Mouse (Mus musculus): ENCODE data around the gene Gimap3. TPM values are rescaled to one million over a fixed set of nuclear protein-coding genes. Genes with fewer than 3 reads are reported as not detected.
A peak's percentile ranks its signal among the peaks of the same experiment; 100 is the strongest.

The Gimap3 gene
- total RNA-seq (2015; ENCODE audit: low replicate concordance) (2.1 TPM in 1 of 2 replicates, not detected in the other), total RNA-seq (2017; ENCODE audit: low replicate concordance) (1.1 and 2.0 TPM in 2 replicates)

GRCm38 (mm10) chr6:48770696-48771095 lies at the start of gene Gimap3:
Gimap3 (minus strand) TSS chr6:48770851.
- no peak for ATAC-seq (replicated peaks; ENCODE audit: low FRiP score, poor library complexity, severe bottlenecking)

- peak; percentile 70; the same call in 1 of the 2 replicates for ATAC-seq (replicated peaks; ENCODE audit: low FRiP score, poor library complexity, severe bottlenecking)
These were observed 47.2 kb upstream of the Gimap3 start for GRCm38 (mm10) chr6:48817815-48818214.

DNA sequence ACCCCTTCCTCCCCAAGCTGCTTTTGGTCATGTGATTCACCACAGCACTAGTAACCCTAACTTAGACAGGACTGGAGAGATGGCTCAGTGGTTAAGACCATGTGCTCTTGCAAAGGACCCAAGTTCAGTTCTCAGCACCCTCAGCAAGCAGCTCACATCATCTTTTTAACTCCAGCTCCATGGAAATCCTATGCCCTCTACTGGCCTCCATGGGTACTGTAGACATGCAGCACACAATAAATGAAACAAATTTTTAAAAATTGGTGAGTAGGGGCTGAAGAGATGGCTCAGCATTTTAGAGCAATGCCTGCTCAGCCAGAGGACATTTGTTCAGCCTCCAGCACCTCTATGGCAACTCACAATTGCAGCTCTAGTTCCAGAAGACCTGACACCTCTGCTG lies 44.4 kb upstream of the Gimap3 start:
- ATAC-seq (replicated peaks; ENCODE audit: low FRiP score, poor library complexity, severe bottlenecking), result no peak

- ATAC-seq (replicated peaks; ENCODE audit: low FRiP score, poor library complexity, severe bottlenecking), result no peak
These were observed 39.0 kb upstream of the Gimap3 start for GRCm38 (mm10) chr6:48809494-48810219.

GRCm38 (mm10) chr6:48806746-48807145 lies 36.1 kb upstream of the Gimap3 start:
- ATAC-seq (replicated peaks; ENCODE audit: low FRiP score, poor library complexity, severe bottlenecking), result no peak

DNA sequence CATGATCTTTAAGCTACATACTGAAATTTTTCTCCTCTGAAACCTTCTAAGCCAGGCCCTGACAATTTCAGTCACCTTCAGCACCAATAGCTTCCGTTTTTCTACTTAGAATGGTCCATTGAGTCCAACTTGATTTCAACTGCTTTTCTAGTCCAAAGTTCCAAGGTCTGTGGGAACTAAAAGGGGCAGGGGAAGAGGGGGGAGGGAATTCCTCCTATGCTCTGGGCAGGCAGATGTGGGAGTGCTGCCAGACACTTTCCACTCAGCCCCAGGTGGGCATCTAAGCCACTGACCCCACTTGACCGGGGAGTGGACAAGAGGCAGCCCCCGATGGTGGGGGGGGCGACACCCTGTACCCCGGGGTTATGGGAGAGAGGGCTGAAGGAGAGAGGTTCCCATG lies 33.7 kb upstream of the Gimap3 start:
- no peak for ATAC-seq (replicated peaks; ENCODE audit: low FRiP score, poor library complexity, severe bottlenecking)

DNA sequence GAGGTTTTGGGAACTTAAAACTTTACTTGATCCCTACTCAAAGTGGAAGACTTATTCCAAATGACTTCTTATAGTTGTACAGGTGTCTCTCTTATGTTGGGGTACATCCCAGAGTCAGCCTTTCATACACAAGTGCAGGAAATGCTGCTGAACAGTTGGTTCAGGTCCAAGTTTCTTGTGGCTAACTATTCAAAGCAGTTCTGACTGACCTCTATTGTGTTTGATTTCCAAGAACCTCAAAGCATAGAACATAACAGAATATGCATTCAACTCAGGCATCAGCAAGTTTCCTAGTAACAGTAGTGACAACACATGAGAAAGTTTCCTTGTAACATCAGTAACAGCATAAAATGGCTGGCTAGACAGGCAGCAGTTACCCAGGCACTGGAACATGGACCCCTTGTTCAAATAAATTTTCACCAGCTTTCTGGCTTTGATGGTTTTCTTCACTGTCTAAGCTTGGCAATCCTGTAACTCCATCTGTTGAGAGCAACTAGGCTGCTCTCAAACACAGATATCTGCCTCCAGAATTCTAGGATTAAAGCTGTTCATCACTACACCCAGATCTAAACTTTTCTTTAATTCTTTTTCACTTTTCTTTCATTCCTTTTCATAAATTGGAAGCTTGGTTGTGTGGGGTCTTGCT lies 32.9 kb upstream of the Gimap3 start:
- no peak for ATAC-seq (replicated peaks; ENCODE audit: low FRiP score, poor library complexity, severe bottlenecking)

- ATAC-seq (replicated peaks; ENCODE audit: low FRiP score, poor library complexity, severe bottlenecking), result no peak
These were observed 31.2 kb upstream of the Gimap3 start for GRCm38 (mm10) chr6:48801897-48802296.

DNA sequence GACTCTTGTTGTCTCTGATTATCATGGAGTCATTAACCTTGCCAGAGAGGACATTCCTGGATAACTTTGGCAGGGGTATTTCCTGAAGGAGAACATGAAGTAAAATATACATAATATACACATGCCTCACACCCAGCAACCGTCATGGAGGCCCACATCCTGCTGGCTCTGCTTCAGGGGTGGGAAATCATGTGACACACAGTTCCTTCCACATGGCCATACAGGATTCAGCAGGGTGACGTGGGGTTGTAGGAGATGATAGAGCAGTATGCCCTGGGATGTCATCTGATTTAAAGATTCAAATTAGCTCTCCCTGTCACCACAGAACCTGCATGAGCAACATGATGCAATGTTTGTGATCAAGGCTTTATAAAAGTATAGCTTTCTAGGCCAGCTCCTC lies 17.2 kb upstream of the Gimap3 start:
- no peak for ATAC-seq (replicated peaks; ENCODE audit: low FRiP score, poor library complexity, severe bottlenecking)

- ATAC-seq (replicated peaks; ENCODE audit: low FRiP score, poor library complexity, severe bottlenecking), result no peak
These were observed 14.9 kb upstream of the Gimap3 start for GRCm38 (mm10) chr6:48785601-48786000.

DNA sequence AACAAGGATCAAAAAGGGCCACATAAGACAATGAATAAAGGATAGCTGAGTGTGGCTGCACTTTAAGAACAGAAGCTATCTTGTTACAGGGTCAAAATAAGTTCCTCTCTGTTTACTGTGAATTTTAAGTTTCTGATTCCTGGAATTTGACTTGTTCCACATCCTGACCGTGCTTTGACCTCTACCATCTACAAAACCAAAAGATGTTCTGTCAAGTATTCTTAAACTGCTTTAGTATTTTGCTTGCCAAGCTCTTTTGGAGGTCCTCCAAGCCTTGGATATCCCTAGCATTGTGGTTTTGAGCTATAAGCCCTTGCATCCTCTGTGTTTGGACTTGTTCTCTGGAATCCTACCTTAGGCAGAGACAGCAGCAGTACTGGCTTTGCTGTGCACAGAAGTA lies 14.5 kb upstream of the Gimap3 start:
- ATAC-seq (replicated peaks; ENCODE audit: low FRiP score, poor library complexity, severe bottlenecking), result no peak

DNA sequence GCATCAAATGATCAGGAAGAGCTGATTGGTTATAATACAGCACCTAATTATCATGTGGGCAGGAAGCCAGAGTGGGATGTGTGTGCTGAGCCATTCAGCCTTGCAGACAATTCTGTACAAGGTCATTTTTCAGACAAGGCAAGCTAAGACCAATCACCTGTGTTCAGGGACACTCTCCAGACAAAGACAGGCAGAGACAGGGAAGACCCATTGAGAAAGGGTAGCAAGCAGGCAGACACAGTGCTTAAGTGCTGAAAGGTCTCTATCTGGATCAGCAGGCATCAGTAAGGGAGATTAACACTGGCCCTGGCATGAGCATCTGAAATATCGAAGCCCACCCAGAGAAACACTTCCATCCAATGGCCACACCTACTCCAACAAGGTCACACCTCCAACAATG lies 13.8 kb upstream of the Gimap3 start:
- ATAC-seq (replicated peaks; ENCODE audit: low FRiP score, poor library complexity, severe bottlenecking), result no peak

- no peak for ATAC-seq (replicated peaks; ENCODE audit: low FRiP score, poor library complexity, severe bottlenecking)
These were observed 1.4 kb upstream of the Gimap3 start for GRCm38 (mm10) chr6:48772030-48772429.

DNA sequence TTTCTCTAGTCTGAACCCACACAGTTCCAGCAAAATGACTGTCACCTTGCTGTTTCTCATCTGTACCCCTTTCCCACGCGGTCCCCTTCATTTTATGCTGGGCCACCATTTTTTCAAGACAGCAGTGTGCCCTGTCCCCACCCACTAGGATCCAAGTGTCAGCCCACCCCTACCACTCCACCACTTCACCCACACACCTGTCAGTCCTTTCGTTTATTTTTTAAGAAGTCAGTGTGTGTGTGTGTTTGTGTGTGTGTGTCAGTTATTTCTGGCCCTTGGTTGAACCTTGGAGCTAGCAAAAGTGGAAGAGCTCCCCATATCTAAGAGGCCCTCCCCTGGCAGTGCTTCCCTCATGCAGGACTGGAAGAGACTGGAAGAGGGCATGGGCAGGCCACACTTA lies 1.7 kb downstream of the Gimap3 start:
- no peak for ATAC-seq (replicated peaks; ENCODE audit: low FRiP score, poor library complexity, severe bottlenecking)

DNA sequence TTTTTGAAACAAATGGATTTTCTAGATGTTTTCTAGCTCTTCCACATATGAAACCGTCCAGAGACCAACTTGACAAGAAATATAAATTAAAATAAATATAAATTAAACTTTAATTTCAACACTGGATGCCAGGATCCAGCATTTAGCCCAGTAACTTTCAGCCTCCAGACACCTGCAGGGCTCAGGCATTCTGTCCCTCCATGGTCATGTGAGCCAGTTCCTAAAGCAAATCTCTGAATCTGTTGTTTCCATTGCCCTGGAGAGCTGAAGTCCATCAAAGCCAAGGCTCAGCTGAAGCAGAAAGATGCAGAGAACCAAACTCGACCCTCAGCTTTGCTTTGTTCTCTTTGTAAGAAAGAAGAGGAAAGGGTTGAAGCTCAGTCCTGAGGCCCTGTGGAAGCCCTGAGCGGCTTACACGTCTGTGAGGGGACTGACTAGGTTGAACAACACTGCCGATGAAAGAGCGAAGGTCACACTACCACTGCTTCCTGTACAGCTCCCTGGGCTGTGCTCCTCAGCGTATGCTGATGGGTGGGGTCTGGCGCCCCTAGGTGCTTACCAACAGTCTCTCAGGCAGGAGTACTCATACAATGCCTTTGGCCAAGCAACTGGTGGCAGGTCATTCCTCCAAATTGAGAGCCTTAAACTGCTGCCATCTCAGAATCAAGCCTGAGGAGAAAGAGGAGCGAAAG lies 2.3 kb downstream of the Gimap3 start:
- ATAC-seq (replicated peaks; ENCODE audit: low FRiP score, poor library complexity, severe bottlenecking), result no peak

GRCm38 (mm10) chr6:48764496-48764895 lies 6.2 kb downstream of the Gimap3 start:
- no peak for ATAC-seq (replicated peaks; ENCODE audit: low FRiP score, poor library complexity, severe bottlenecking)

GRCm38 (mm10) chr6:48763567-48764270 lies 6.9 kb downstream of the Gimap3 start:
- ATAC-seq (replicated peaks; ENCODE audit: low FRiP score, poor library complexity, severe bottlenecking), result no peak

- no peak for ATAC-seq (replicated peaks; ENCODE audit: low FRiP score, poor library complexity, severe bottlenecking)
These were observed 23.3 kb downstream of the Gimap3 start for GRCm38 (mm10) chr6:48747091-48747966.
